Mouse (Mus musculus): ENCODE results near the gene Olfr71. TPM values are rescaled to one million over a fixed set of nuclear protein-coding genes. Genes with fewer than 3 reads are reported as not detected.

Olfr71 gene
- polyA plus RNA-seq, 1 experiment from 2014 or later: not detected

DNA sequence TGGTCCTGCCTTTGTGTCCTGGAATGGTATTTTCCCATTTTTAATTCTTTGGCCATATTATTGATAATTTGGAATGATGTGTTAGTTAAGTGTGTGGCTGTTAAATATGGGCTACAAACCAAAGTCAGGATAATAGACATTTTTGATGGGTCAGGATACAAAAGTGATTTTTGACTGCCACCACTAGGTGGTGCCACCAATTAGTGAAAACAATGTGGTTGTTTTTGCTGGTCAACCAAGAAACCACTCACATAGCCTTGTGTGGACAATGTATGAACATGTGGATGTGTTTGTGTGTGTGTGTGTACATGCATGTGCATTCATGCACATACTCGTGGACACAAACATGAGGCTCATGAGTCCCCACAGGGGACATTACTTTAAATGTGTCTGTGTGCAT lies 14.7 kb upstream of the Olfr71 start:
- 54% methylated on average over 1 of the region's 1 CpGs for WGBS
- no peaks in the 10 kb centered on the region for H3K4me1 ChIP-seq (ENCODE audit: control insufficient read depth, insufficient read depth, low read length)
- ATAC-seq (ENCODE audit: low read depth): no peak
- H3K27ac ChIP-seq (ENCODE audit: low read depth, low read length): no peak overlapping the region
- H3K9ac ChIP-seq (replicated peaks; ENCODE audit: low read depth, low read length): no peak overlapping the region
- H3K4me3 ChIP-seq (ENCODE audit: low read depth, low read length): no peak overlapping the region
- no peaks in the 10 kb centered on the region for H3K36me3 ChIP-seq (ENCODE audit: control insufficient read depth, insufficient read depth, low read length)
- H3K9me3 ChIP-seq (ENCODE audit: control insufficient read depth, low read length): no peaks in the 10 kb centered on the region
- no peaks in the 10 kb centered on the region for H3K27me3 ChIP-seq (ENCODE audit: control insufficient read depth, insufficient read depth, low read length)
- no peak overlapping the region for H3K4me2 ChIP-seq (ENCODE audit: low read depth, low read length)

DNA sequence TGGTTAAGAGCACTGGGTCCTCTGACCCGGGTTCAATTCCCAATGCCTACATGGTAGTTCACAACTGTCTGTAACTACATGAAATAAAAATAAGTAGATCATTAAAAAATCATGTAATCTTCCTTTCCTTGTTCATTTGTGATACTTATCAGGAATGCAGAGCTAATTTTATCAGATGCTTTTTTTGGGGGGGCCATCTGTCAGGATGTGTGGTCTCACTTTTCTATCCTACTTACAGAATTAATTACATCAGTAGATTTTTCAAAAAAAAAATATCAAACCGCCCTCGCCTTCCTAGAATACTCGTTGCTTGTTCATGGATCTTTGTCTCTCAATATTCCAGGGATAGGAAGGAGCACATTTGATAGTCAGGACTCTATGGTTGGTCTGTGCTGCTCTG lies 12.1 kb upstream of the Olfr71 start:
- H3K4me1 ChIP-seq (ENCODE audit: control insufficient read depth, insufficient read depth, low read length): no peaks in the 10 kb centered on the region
- H3K36me3 ChIP-seq (ENCODE audit: control insufficient read depth, insufficient read depth, low read length): no peaks in the 10 kb centered on the region
- no peak for ATAC-seq (ENCODE audit: low read depth)
- no peaks in the 10 kb centered on the region for H3K9me3 ChIP-seq (ENCODE audit: control insufficient read depth, low read length)
- H3K27me3 ChIP-seq (ENCODE audit: control insufficient read depth, insufficient read depth, low read length): no peaks in the 10 kb centered on the region
- no peak overlapping the region for H3K9ac ChIP-seq (replicated peaks; ENCODE audit: low read depth, low read length)
- H3K27ac ChIP-seq (ENCODE audit: low read depth, low read length): no peak overlapping the region
- no peak overlapping the region for H3K4me3 ChIP-seq (ENCODE audit: low read depth, low read length)
- no peak overlapping the region for H3K4me2 ChIP-seq (ENCODE audit: low read depth, low read length)
- WGBS: 91% methylated on average over 4 of the region's 4 CpGs

DNA sequence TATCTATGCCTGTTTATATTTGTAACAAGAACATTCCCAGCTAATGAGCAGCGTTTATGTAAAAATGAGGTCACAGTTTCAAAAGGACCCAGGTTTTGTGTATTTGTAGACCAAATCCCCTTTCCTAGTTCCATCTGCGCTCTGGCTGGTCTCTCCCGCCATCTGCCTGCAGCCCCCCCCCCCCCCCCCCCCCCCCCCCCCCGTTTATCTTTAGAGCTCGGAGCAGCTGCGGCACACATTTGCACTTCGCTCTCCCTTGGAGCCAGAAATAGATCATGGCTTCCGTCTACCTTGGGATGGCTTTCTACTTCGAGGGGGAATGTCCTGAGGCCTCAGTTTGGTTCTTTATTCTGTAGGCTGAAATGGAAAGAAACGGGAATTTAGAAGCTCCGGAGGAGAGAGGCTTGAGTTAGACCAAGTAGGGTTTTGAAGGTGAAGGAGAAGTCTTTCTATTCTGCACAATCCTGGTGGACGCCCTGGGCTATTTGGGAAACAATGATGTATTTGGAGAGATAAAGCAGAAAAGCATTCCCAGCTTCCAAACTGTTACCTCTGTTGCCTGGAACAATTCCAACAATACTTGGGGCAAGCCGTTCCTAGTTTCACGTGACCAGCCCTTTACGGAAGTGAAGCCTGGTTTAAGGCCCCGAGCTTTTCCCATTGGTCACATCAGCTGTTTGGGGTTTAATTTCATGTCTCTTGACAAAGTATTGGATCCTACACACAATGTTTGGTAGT lies 10.6 kb upstream of the Olfr71 start:
- H3K4me3 ChIP-seq (ENCODE audit: low read depth, low read length): no peak overlapping the region
- no peaks in the 10 kb centered on the region for H3K27me3 ChIP-seq (ENCODE audit: control insufficient read depth, insufficient read depth, low read length)
- 47% methylated on average over 15 of the region's 16 CpGs for WGBS
- ATAC-seq (ENCODE audit: low read depth): no peak
- H3K27ac ChIP-seq (ENCODE audit: low read depth, low read length): no peak overlapping the region
- H3K4me2 ChIP-seq (ENCODE audit: low read depth, low read length): no peak overlapping the region
- no peaks in the 10 kb centered on the region for H3K36me3 ChIP-seq (ENCODE audit: control insufficient read depth, insufficient read depth, low read length)
- no peak overlapping the region for H3K9ac ChIP-seq (replicated peaks; ENCODE audit: low read depth, low read length)
- no peaks in the 10 kb centered on the region for H3K9me3 ChIP-seq (ENCODE audit: control insufficient read depth, low read length)
- no peaks in the 10 kb centered on the region for H3K4me1 ChIP-seq (ENCODE audit: control insufficient read depth, insufficient read depth, low read length)

DNA sequence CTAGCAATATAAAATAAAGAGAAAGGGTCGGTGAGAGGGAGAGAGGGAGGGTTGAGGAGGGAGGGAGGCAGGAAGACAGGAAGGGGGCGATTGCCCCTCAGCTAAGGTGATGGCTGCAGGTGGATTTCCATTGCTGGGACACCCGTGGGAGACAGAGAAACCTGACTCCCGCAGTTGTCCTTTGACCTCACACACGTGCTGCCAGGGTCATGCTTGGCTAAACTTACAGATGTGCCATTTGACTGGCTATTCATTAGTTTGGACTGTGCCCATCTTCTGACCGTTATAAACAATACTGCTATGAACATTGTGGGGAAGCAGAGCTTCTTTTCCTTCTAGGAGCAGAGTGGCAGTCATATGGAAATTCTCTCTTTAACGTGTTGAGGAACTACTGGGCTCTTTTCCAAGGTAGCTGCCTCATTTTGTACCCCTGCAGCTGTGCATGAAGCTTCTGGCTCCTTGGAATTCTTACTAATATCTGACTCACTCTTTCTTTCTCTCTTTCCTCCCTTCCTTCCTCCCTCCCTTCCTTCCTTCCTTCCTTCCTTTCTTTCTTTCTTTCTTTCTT lies 3.7 kb upstream of the Olfr71 start:
- H3K4me1 ChIP-seq (ENCODE audit: control insufficient read depth, insufficient read depth, low read length): no peaks in the 10 kb centered on the region
- H3K36me3 ChIP-seq (ENCODE audit: control insufficient read depth, insufficient read depth, low read length): no peaks in the 10 kb centered on the region
- no peak overlapping the region for H3K4me3 ChIP-seq (ENCODE audit: low read depth, low read length)
- H3K9me3 ChIP-seq (ENCODE audit: control insufficient read depth, low read length): no peaks in the 10 kb centered on the region
- WGBS: 44% methylated on average over 7 of the region's 7 CpGs
- no peak overlapping the region for H3K4me2 ChIP-seq (ENCODE audit: low read depth, low read length)
- no peak for ATAC-seq (ENCODE audit: low read depth)
- no peaks in the 10 kb centered on the region for H3K27me3 ChIP-seq (ENCODE audit: control insufficient read depth, insufficient read depth, low read length)
- H3K9ac ChIP-seq (replicated peaks; ENCODE audit: low read depth, low read length): no peak overlapping the region
- H3K27ac ChIP-seq (ENCODE audit: low read depth, low read length): no peak overlapping the region

DNA sequence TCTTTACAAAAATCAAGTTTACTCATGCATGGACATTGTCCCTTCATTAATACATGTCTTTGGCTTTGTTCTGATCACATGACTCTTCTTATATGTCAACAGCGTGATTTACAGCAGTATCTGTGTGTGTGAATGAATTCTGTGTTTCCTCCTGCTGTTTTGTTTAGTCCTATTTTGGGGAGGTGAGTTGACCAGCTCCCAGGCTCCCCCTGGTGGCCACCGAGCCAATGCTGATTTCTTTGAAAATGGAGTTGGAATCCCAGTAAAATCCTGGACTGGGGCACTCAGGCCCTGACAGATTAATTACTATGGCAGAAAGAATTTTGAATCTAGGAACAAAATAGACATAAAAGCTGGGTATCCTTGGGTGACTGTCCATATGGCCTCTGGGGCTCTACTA lies 1.8 kb upstream of the Olfr71 start:
- H3K4me3 ChIP-seq (ENCODE audit: low read depth, low read length): no peak overlapping the region
- H3K4me1 ChIP-seq (ENCODE audit: control insufficient read depth, insufficient read depth, low read length): no peaks in the 10 kb centered on the region
- H3K36me3 ChIP-seq (ENCODE audit: control insufficient read depth, insufficient read depth, low read length): no peaks in the 10 kb centered on the region
- H3K27me3 ChIP-seq (ENCODE audit: control insufficient read depth, insufficient read depth, low read length): no peaks in the 10 kb centered on the region; the same call in 1 of the 2 replicates
- no peak overlapping the region for H3K27ac ChIP-seq (ENCODE audit: low read depth, low read length)
- 2% methylated on average over 2 of the region's 2 CpGs for WGBS
- no peaks in the 10 kb centered on the region for H3K9me3 ChIP-seq (ENCODE audit: control insufficient read depth, low read length)
- ATAC-seq (ENCODE audit: low read depth): no peak
- H3K9ac ChIP-seq (replicated peaks; ENCODE audit: low read depth, low read length): no peak overlapping the region
- no peak overlapping the region for H3K4me2 ChIP-seq (ENCODE audit: low read depth, low read length)

DNA sequence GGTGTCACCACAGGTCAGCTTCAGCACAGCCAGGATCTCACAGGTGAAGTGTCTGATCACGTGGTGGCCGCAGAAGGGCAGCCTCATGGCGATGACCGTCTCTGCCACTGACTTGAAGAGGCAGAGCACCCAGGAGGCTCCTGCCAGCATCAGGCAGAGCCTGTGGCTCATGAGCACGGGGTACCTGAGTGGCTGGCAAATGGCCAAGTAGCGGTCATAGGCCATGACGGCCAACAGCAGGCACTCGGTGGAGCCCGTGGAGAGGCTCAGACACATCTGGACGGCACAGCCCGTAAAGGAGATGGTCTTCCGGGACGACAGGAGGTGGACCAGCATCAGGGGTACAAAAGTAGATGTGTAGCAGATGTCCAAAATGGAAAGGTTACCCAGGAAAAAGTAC lies 4.1 kb downstream of the Olfr71 start:
- Histone ChIP-seq H3K9ac (replicated peaks; ENCODE audit: low read depth, low read length) (no peak overlapping the region), H3K4me2 (ENCODE audit: low read depth, low read length) (no peak overlapping the region), H3K27ac (ENCODE audit: low read depth, low read length) (no peak overlapping the region), H3K4me1 (ENCODE audit: control insufficient read depth, insufficient read depth, low read length) (no peaks in the 10 kb centered on the region), H3K36me3 (ENCODE audit: control insufficient read depth, insufficient read depth, low read length) (no peaks in the 10 kb centered on the region), H3K9me3 (ENCODE audit: control insufficient read depth, low read length) (no peaks in the 10 kb centered on the region), H3K4me3 (ENCODE audit: low read depth, low read length) (no peak overlapping the region), H3K27me3 (ENCODE audit: control insufficient read depth, insufficient read depth, low read length) (no peaks in the 10 kb centered on the region; the same call in 1 of the 2 replicates)
- 81% methylated on average over 13 of the region's 13 CpGs for WGBS
- no peak for ATAC-seq (ENCODE audit: low read depth)

DNA sequence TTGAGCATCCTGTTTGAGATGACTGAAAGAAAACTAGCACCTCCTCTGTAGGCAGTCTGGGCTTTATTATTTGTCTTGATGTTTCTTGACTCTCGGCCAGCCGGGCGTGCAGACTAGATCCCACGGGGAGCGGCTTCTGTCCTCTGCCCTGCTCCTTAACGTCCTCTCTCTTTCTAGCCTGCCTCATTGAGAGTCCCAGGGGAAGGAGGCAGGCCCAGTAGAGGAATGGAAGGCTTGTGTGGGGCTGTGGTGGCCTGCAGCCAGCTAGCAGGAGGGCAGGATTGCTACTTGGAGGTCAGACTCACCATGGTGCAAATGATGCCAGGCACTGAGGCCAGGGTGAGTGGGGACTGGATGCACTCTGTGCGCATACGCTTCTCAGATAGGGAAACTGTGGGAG lies 6.2 kb downstream of the Olfr71 start:
- Histone ChIP-seq H3K27ac (ENCODE audit: low read depth, low read length) (no peak overlapping the region), H3K4me1 (ENCODE audit: control insufficient read depth, insufficient read depth, low read length) (no peaks in the 10 kb centered on the region), H3K9me3 (ENCODE audit: control insufficient read depth, low read length) (no peaks in the 10 kb centered on the region), H3K4me2 (ENCODE audit: low read depth, low read length) (no peak overlapping the region), H3K9ac (replicated peaks; ENCODE audit: low read depth, low read length) (no peak overlapping the region), H3K27me3 (ENCODE audit: control insufficient read depth, insufficient read depth, low read length) (no peaks in the 10 kb centered on the region; the same call in 1 of the 2 replicates), H3K4me3 (ENCODE audit: low read depth, low read length) (no peak overlapping the region), H3K36me3 (ENCODE audit: control insufficient read depth, insufficient read depth, low read length) (no peaks in the 10 kb centered on the region)
- ATAC-seq (ENCODE audit: low read depth): no peak
- 75% methylated on average over 8 of the region's 8 CpGs for WGBS

DNA sequence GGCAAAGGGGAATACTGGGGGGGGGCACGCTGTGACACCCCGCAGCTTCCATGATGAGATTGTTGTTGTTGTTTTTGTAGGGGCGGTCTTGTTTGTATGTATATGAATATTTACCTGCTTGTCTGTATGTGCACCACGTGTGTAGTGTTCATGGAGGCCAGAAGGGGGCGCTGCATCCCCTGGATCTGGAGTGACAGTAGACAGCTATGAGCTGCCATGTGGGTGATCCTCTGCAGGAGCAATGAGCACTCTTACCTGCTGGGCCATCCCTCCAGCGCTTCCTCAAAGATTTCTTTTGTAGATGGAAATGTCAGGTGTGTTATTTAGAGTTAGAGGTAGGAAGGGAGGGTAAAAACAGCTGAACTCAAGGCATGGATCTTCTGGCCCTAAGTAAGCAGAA lies 6.6 kb downstream of the Olfr71 start:
- Histone ChIP-seq H3K9me3 (ENCODE audit: control insufficient read depth, low read length) (no peaks in the 10 kb centered on the region), H3K27ac (ENCODE audit: low read depth, low read length) (no peak overlapping the region), H3K4me1 (ENCODE audit: control insufficient read depth, insufficient read depth, low read length) (no peaks in the 10 kb centered on the region), H3K27me3 (ENCODE audit: control insufficient read depth, insufficient read depth, low read length) (no peaks in the 10 kb centered on the region; the same call in 1 of the 2 replicates), H3K4me2 (ENCODE audit: low read depth, low read length) (no peak overlapping the region), H3K36me3 (ENCODE audit: control insufficient read depth, insufficient read depth, low read length) (no peaks in the 10 kb centered on the region), H3K9ac (replicated peaks; ENCODE audit: low read depth, low read length) (no peak overlapping the region), H3K4me3 (ENCODE audit: low read depth, low read length) (no peak overlapping the region)
- ATAC-seq (ENCODE audit: low read depth): no peak
- WGBS: 85% methylated on average over 6 of the region's 6 CpGs

DNA sequence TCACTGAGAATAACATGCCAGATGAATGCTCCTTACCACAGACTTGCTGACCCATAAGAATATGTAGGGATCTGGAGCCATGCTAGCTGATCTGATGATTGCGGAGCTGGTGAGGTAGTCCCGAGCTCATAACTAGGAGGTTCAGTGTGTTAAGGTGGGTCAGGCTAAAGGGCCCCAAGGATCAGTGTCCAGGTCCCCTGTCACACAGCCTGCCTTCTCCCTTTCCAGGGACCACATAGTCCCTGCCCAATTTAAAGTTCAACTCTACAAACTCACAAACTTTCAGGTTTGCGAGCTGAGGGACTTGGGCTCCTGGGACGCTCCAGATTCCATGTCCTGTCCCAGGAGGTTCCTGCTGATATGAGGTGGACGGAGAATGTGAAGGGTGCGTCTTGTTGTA lies 9.3 kb downstream of the Olfr71 start, which contains the start of gene Olfr70:
TSS of gene Olfr70 (minus strand) at position 101 of the 400 bp plus-strand sequence.
- H3K4me2 ChIP-seq (ENCODE audit: low read depth, low read length): no peak within 1 kb of the TSS
- no peaks in the 10 kb centered on the region for H3K36me3 ChIP-seq (ENCODE audit: control insufficient read depth, insufficient read depth, low read length)
- WGBS: 89% methylated on average over 6 of the region's 6 CpGs
- H3K4me3 ChIP-seq (ENCODE audit: low read depth, low read length): no peak within 1 kb of the TSS
- H3K4me1 ChIP-seq (ENCODE audit: control insufficient read depth, insufficient read depth, low read length): no peaks in the 10 kb centered on the region
- H3K27ac ChIP-seq (ENCODE audit: low read depth, low read length): no peak within 1 kb of the TSS
- no peaks in the 10 kb centered on the region for H3K9me3 ChIP-seq (ENCODE audit: control insufficient read depth, low read length)
- no peaks in the 10 kb centered on the region for H3K27me3 ChIP-seq (ENCODE audit: control insufficient read depth, insufficient read depth, low read length)
- ATAC-seq (ENCODE audit: low read depth): no peak
- no peak within 1 kb of the TSS for H3K9ac ChIP-seq (replicated peaks; ENCODE audit: low read depth, low read length)
